Mouse (Mus musculus) heart, postnatal 0 days (tissue): ENCODE results near the gene Pigk. TPM values are rescaled to one million over a fixed set of nuclear protein-coding genes. Genes with fewer than 3 reads are reported as not detected.
A peak's percentile ranks its signal among the peaks of the same experiment; 100 is the strongest.

ENCODE experiments used
- ATAC-seq: fragments of 200-750 bp; cut with Nextera tagmentation; 2 replicates; pipeline ENCODE4 v1.8.0; 2017; ENCODE audit warnings: low read depth, moderate number of reproducible peaks, moderate library complexity; ENCODE audit not compliant: insufficient read depth
- DNase-seq: peaks from one replicate; pipeline ENCODE4 v3.0.0-alpha.2; 2016; ENCODE audit warnings: low spot score
- H3K27ac ChIP-seq: fragments of 300-500 bp; sonication (generic); 2 replicates; pipeline ENCODE4 v1.5.1; 2014; ENCODE audit warnings: low read depth, mild to moderate bottlenecking
- H3K27me3 ChIP-seq: fragments of 300-500 bp; sonication (generic); 2 replicates; pipeline ENCODE4 v1.6.1; 2014; ENCODE audit warnings: low read length, mixed read lengths; ENCODE audit not compliant: control insufficient read depth, insufficient read depth
- H3K36me3 ChIP-seq: fragments of 300-500 bp; sonication (generic); replicated peaks from 2 replicates; pipeline ENCODE4 v1.6.1; 2014; ENCODE audit warnings: low read length, mixed read lengths; ENCODE audit not compliant: control insufficient read depth, insufficient read depth
- H3K4me1 ChIP-seq: fragments of 300-500 bp; sonication (generic); 2 replicates; pipeline ENCODE4 v1.6.1; 2014; ENCODE audit warnings: antibody characterized with exemption; ENCODE audit not compliant: control insufficient read depth, insufficient read depth
- H3K4me2 ChIP-seq: fragments of 300-500 bp; sonication (generic); 2 replicates; pipeline ENCODE4 v1.6.1; 2014; ENCODE audit warnings: low read depth, mild to moderate bottlenecking, low read length, moderate library complexity
- H3K4me3 ChIP-seq: fragments of 300-500 bp; sonication (generic); 2 replicates; pipeline ENCODE4 v1.5.1; 2014; ENCODE audit warnings: low read depth, low read length
- H3K9ac ChIP-seq: fragments of 300-500 bp; sonication (generic); replicated peaks from 2 replicates; pipeline ENCODE4 v1.6.1; 2014; ENCODE audit warnings: low read depth, low read length, mixed read lengths
- H3K9me3 ChIP-seq: fragments of 300-500 bp; sonication (generic); replicated peaks from 2 replicates; pipeline ENCODE4 v1.6.1; 2016; ENCODE audit warnings: low read length; ENCODE audit not compliant: control insufficient read depth
- CTCF ChIP-seq: IDR thresholded peaks from 2 replicates; pipeline ENCODE4 v1.5.1; 2016; ENCODE audit warnings: antibody characterized with exemption, control low read depth, low read depth
- EP300 ChIP-seq: IDR thresholded peaks from 2 replicates; pipeline ENCODE4 v1.6.1; 2016; ENCODE audit warnings: antibody characterized with exemption, low read depth
- WGBS: fragments of 180-500 bp; shearing (Covaris S2); extraction: QIAGEN DNeasy Blood & Tissue Kit; methylation state at CpG from one replicate; pipeline ENCODE4 v1.1.7; 2014; 5-methylcytosine and 5-hydroxymethylcytosine counted together
- polyA plus RNA-seq: library from polyadenylated mRNA; unstranded; fragments of >200 nt; fragmentation: Nextera tagmentation; extraction: Ambion mirVana; gene quantifications from 2 replicates; pipeline ENCODE4 v1.2.1, GENCODE M21; 2015
- total RNA-seq: library from RNA; depleted of rRNA; stranded (reverse); fragments of >200 nt; gene quantifications from 2 replicates; pipeline ENCODE4 v1.2.3, GENCODE M21; 2014; ENCODE audit warnings: low replicate concordance

Gene Pigk
- total and polyA plus RNA-seq, 2 experiments from 2014 or later = 17.8 to 28.4 TPM

DNA sequence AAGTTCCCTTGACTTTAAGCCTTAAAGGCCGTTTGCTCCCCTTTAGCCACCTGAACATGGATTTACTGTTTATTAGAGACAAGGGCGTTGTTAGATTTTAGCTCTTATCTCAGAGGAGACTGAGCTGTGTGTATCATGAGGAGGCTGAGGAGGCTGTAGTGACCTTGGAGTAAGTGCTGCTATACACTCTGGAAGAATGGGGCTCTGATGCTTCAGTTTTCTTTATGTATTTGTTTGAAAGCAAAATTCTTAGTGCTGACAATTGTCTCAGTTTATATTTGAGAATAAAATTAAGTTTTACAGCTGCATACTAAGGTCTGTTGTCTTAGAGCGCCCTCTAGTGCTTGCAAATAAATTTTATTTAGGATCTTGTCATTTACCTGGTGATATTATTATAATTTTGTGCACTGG lies 35.6 kb downstream of the Pigk start:
- ATAC-seq (no peak), DNase-seq (peak; percentile 57)
- WGBS = 21% methylated on average over 3 of the region's 3 CpGs
- Histone ChIP-seq H3K9ac (no peak overlapping the region), H3K4me3 (no peak overlapping the region), H3K36me3 (peaks cover 13% of the 10 kb centered on the region; the same call in 1 of the 2 replicates), H3K4me2 (no peak overlapping the region), H3K27ac (no peak overlapping the region), H3K4me1 (no peaks in the 10 kb centered on the region), H3K9me3 (no peaks in the 10 kb centered on the region), H3K27me3 (no peaks in the 10 kb centered on the region)
- TF ChIP-seq CTCF (peak; percentile 69), EP300 (no peak)

DNA sequence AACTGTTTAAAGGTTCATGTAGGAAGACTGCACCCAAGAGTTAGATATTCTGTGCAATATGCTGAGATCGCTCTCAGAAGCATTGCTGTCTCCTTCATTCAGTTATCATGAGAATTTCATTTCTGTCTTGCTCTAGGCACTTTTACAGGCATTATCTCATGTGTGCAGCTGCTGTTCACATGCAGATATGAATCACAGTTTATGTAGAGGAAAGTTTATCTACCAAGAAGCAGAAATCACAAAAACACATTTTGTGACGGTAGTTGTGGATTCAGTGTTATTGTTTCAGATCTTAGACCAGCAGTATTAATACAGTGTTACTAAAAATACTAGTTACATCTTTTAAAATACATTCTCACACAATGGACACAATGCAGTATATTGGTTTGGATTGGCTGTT lies 36.0 kb downstream of the Pigk start:
- Histone ChIP-seq H3K9ac (no peak overlapping the region), H3K36me3 (0 out of 2 replicates have a peak, but pooled peaks cover 11% of the 10 kb centered on the region), H3K4me2 (no peak overlapping the region), H3K4me3 (no peak overlapping the region), H3K4me1 (no peaks in the 10 kb centered on the region), H3K27me3 (no peaks in the 10 kb centered on the region), H3K9me3 (no peaks in the 10 kb centered on the region), H3K27ac (no peak overlapping the region)
- ATAC-seq (no peak), DNase-seq (no peak)
- WGBS = 53% methylated on average over 2 of the region's 2 CpGs
- TF ChIP-seq EP300 = no peak
- TF ChIP-seq CTCF = no peak

DNA sequence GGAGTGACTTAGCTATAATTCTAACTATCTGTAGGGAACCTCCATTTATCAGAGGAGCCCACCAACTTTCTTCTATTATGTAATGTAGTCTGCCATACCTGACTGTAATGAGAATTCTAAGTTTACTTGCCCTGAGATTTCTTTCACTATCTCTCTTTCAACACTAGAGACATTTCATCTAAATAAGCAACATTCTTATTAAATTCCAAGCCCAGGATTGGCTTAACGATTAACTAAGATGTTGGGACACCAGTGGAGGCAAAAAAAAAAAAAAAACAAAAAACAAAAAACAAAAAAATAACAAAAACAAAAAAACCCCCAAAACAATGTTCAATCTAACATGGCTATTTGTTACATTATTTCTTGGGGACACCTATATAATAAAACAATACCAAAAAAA lies 39.0 kb downstream of the Pigk start:
- no peak for ATAC-seq
- 89% methylated on average over 1 of the region's 1 CpGs for WGBS
- Histone ChIP-seq H3K9ac (no peak overlapping the region), H3K4me3 (no peak overlapping the region), H3K27me3 (no peaks in the 10 kb centered on the region), H3K4me2 (no peak overlapping the region), H3K36me3 (0 out of 2 replicates have a peak, but pooled peaks cover 3% of the 10 kb centered on the region), H3K27ac (no peak overlapping the region), H3K4me1 (no peaks in the 10 kb centered on the region), H3K9me3 (no peaks in the 10 kb centered on the region)
- DNase-seq = no peak
- TF ChIP-seq EP300 (no peak), CTCF (no peak)

DNA sequence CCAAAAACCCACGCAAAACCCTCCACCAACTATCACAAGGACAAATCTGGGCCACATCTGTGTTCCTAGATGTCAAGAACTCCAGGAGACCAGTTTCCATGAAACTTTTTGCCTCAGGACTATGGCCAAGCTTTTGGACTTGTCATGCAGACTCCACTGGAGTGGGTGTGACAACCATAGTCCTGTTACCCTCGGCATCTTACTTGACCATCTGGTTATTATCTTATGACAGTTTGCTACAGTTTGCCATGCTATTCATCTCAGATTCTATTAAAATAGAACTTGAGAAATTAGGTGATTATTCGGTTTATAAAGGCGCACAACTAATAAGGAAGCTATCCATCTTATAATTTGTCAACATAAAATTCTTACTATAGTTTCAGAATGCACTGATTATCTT lies 39.4 kb downstream of the Pigk start:
- H3K36me3 ChIP-seq = no peaks in the 10 kb centered on the region
- H3K4me2 ChIP-seq = no peak overlapping the region
- H3K27me3 ChIP-seq = no peaks in the 10 kb centered on the region
- no peak overlapping the region for H3K9ac ChIP-seq
- DNase-seq = no peak
- H3K9me3 ChIP-seq = no peaks in the 10 kb centered on the region
- H3K27ac ChIP-seq = no peak overlapping the region
- TF ChIP-seq EP300 (no peak), CTCF (no peak)
- no peak overlapping the region for H3K4me3 ChIP-seq
- WGBS = 81% methylated on average over 4 of the region's 4 CpGs
- no peaks in the 10 kb centered on the region for H3K4me1 ChIP-seq
- no peak for ATAC-seq

DNA sequence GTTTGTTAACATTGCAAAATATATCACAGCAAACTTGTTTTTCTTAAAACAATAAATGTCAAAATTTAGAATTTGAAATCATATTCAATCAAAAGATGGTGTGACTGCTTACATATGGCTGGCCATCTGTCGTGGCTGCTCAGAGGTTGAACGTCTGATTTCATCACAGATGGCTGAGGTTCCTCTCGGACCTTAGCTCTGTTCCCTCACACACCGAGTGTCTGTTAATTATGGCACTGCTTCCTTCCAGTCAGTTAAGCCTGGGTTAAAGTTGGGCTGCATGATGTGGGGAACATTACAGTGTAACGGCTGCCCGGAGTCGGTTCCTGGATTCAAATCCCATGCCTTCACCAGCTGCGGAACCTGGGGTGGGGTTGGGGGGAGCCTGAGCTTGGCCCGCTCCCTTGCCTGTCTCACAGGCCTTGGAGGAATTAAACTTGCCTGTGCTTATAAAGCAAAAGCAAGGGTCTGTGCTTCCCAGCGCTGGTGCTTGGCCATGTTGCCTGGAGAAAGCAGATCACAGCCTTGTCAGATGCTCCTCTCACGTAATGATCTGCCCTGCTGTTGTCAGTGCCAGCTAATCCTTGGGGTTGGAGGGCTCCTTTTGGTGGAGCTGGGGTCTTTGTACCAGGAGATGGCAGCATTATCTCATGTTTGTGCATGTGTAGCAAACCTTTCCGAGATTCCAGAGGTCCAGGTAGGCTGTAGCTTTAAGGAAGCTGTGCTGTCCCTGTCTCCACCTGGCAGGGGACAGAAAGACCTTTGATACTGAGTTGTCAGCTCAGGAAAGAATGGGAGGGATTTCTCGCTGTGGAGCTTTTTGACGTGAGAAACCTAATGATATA lies 40.2 kb downstream of the Pigk start:
- Histone ChIP-seq H3K4me2 (no peak overlapping the region), H3K27me3 (no peaks in the 10 kb centered on the region), H3K36me3 (no peaks in the 10 kb centered on the region), H3K27ac (no peak overlapping the region), H3K4me3 (no peak overlapping the region), H3K4me1 (no peaks in the 10 kb centered on the region), H3K9me3 (no peaks in the 10 kb centered on the region), H3K9ac (no peak overlapping the region)
- WGBS = 80% methylated on average over 14 of the region's 14 CpGs
- ATAC-seq (no peak), DNase-seq (no peak)
- no peak for TF ChIP-seq CTCF
- no peak for TF ChIP-seq EP300
